Mouse (Mus musculus) embryonic facial prominence, embryonic 13.5 days (tissue): Measurements from ENCODE around the gene Chmp4b. TPM values are rescaled to one million over a fixed set of nuclear protein-coding genes. Genes with fewer than 3 reads are reported as not detected.

Experiments used
- ATAC-seq: fragments of 200-750 bp; cut with Nextera tagmentation; 2 replicates; pipeline ENCODE4 v1.8.0; 2017; ENCODE audit warnings: low read depth; ENCODE audit not compliant: insufficient number of reproducible peaks, insufficient read depth, low FRiP score, low TSS enrichment
- H3K27ac ChIP-seq: fragments of 300-500 bp; sonication (generic); 2 replicates; pipeline ENCODE4 v1.5.1; 2015; ENCODE audit warnings: moderate library complexity, mild to moderate bottlenecking, inconsistent platforms
- H3K27me3 ChIP-seq: fragments of 300-500 bp; sonication (generic); 2 replicates; pipeline ENCODE4 v1.6.1; 2015; ENCODE audit warnings: mild to moderate bottlenecking, inconsistent platforms
- H3K36me3 ChIP-seq: fragments of 300-500 bp; sonication (generic); 2 replicates; pipeline ENCODE4 v1.6.1; 2015; ENCODE audit warnings: mild to moderate bottlenecking, inconsistent platforms
- H3K4me1 ChIP-seq: fragments of 300-500 bp; sonication (generic); 2 replicates; pipeline ENCODE4 v1.6.1; 2015; ENCODE audit warnings: inconsistent platforms
- H3K4me2 ChIP-seq: fragments of 300-500 bp; sonication (generic); 2 replicates; pipeline ENCODE4 v1.6.1; 2015; ENCODE audit warnings: moderate library complexity, mild to moderate bottlenecking, inconsistent platforms
- H3K4me3 ChIP-seq: fragments of 300-500 bp; sonication (generic); 2 replicates; pipeline ENCODE4 v1.5.1; 2015; ENCODE audit warnings: mild to moderate bottlenecking, inconsistent platforms
- H3K9ac ChIP-seq: fragments of 300-500 bp; sonication (generic); 2 replicates; pipeline ENCODE4 v1.6.1; 2015; ENCODE audit warnings: mild to moderate bottlenecking, inconsistent platforms
- H3K9me3 ChIP-seq: fragments of 300-500 bp; sonication (generic); 2 replicates; pipeline ENCODE4 v1.6.1; 2016; ENCODE audit warnings: inconsistent platforms
- WGBS: fragments of 180-500 bp; shearing (Covaris S2); methylation state at CpG from one replicate; pipeline ENCODE4 v1.1.7; 2015; ENCODE audit warnings: mixed read lengths; 5-methylcytosine and 5-hydroxymethylcytosine counted together
- polyA plus RNA-seq: library from polyadenylated mRNA; unstranded; fragments of >200 nt; fragmentation: Nextera tagmentation; extraction: Ambion mirVana; gene quantifications from 2 replicates; pipeline ENCODE4 v1.2.1, GENCODE M21; 2015

Chmp4b gene
- polyA plus RNA-seq, 1 experiment from 2014 or later: 34.7 TPM

DNA sequence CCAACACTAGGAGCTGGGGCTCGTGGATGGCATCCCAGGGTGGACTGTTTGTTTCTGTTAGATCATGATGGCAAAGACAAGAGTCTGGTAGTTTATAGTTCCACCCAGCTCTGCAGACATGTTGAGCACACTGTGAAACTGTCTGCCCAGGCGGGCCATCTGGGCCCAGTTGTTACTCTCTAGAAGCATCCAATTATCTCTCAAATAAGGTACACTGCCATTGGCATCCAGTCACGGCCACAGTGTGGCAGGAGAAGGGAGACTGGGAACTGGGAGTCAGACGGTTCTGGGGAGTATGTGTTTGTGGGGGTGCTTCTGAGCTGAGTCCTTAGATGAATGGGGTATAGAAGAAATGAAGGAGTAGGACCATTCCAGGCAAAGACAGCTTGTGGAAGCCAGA lies 18.6 kb downstream of the Chmp4b start:
- H3K4me1 ChIP-seq: peaks cover 40% of the 10 kb centered on the region
- H3K27ac ChIP-seq: no peak overlapping the region
- no peak overlapping the region for H3K4me3 ChIP-seq
- no peak for ATAC-seq
- H3K36me3 ChIP-seq: peaks cover 7% of the 10 kb centered on the region
- WGBS: 79% methylated on average over 4 of the region's 4 CpGs
- no peak overlapping the region for H3K4me2 ChIP-seq
- H3K9me3 ChIP-seq: no peaks in the 10 kb centered on the region
- no peaks in the 10 kb centered on the region for H3K27me3 ChIP-seq
- no peak overlapping the region for H3K9ac ChIP-seq

DNA sequence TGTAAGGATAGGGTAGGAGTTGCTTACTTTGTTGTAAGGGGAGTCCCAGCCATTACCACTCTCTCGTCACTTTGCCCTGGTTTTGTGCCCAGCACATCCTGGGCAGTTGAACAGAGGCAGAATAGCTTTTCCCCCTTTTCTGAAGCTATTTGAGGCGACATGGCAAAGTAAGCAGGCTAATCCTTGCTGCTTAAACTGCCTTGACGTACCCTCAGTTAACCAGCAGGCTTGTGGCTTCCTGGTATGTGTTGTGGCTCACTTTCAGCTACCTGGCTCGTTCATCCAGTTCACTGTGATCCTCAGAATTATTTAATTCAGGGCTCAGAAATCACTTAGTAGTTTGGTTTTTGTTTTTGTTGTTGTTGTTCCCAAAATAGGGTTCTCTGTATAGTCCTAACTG lies 19.2 kb downstream of the Chmp4b start:
- Histone ChIP-seq H3K4me3 (no peak overlapping the region), H3K36me3 (peaks cover 12% of the 10 kb centered on the region), H3K27ac (no peak overlapping the region), H3K9me3 (no peaks in the 10 kb centered on the region), H3K9ac (no peak overlapping the region), H3K4me1 (peaks cover 41% of the 10 kb centered on the region), H3K27me3 (no peaks in the 10 kb centered on the region), H3K4me2 (no peak overlapping the region)
- 73% methylated on average over 4 of the region's 4 CpGs for WGBS
- no peak for ATAC-seq

DNA sequence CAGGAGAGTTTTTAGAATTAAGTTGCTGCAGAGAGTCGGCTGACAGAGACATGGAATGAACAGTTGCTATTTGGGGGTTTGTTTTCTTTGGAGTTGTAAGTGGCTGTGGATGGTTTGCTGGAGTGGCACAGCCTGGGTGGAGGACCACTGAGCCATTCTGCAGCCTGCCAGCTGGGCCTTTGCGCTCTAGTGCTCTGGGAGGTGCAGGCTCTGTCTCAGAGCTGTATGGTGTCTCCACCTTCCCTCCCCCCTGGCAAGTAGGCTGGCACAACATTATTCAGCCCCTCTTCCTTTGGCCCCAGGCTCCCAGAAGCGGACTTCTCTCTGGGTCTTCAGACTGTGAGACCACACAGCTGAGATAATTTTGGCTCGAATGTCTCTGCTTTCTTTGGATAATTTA lies 22.5 kb downstream of the Chmp4b start:
- whole genome bisulfite sequencing: 31% methylated on average over 4 of the region's 4 CpGs
- H3K9me3 ChIP-seq: no peaks in the 10 kb centered on the region
- ATAC-seq: 0 out of 2 replicates have a peak, but pooled peaks have one; percentile 56
- no peaks in the 10 kb centered on the region for H3K27me3 ChIP-seq
- no peak overlapping the region for H3K4me3 ChIP-seq
- peaks cover 54% of the 10 kb centered on the region for H3K4me1 ChIP-seq
- H3K27ac ChIP-seq: peak overlapping the region; percentile 87
- no peak overlapping the region for H3K9ac ChIP-seq
- peaks cover 13% of the 10 kb centered on the region for H3K36me3 ChIP-seq
- peak overlapping the region; percentile 27 for H3K4me2 ChIP-seq

GRCm38 (mm10) chr2:154676653-154677609 lies 25.4 kb downstream of the Chmp4b start:
- ATAC-seq: no peak
- peak overlapping the region; percentile 48 for H3K4me2 ChIP-seq
- 64% methylated on average over 19 of the region's 19 CpGs for whole genome bisulfite sequencing
- no peaks in the 10 kb centered on the region for H3K9me3 ChIP-seq
- H3K36me3 ChIP-seq: peaks cover 13% of the 10 kb centered on the region
- H3K27me3 ChIP-seq: no peaks in the 10 kb centered on the region
- H3K9ac ChIP-seq: peak overlapping the region; percentile 51; the same call in 1 of the 2 replicates
- H3K27ac ChIP-seq: peak overlapping the region; percentile 90
- peak overlapping the region; percentile 21 for H3K4me3 ChIP-seq
- H3K4me1 ChIP-seq: peaks cover 49% of the 10 kb centered on the region

- Histone ChIP-seq H3K27me3 (no peaks in the 10 kb centered on the region), H3K9me3 (no peaks in the 10 kb centered on the region), H3K9ac (peak overlapping the region; percentile 51; the same call in 1 of the 2 replicates), H3K4me1 (peaks cover 57% of the 10 kb centered on the region), H3K27ac (peak overlapping the region; percentile 90), H3K4me3 (peak overlapping the region; percentile 21), H3K4me2 (peak overlapping the region; percentile 48), H3K36me3 (peaks cover 10% of the 10 kb centered on the region)
- no peak for ATAC-seq
- 18% methylated on average over 10 of the region's 10 CpGs for WGBS
These were observed 26.2 kb downstream of the Chmp4b start for GRCm38 (mm10) chr2:154677651-154678139.

- no peaks in the 10 kb centered on the region for H3K27me3 ChIP-seq
- H3K36me3 ChIP-seq: peaks cover 6% of the 10 kb centered on the region; the same call in 1 of the 2 replicates
- H3K27ac ChIP-seq: no peak overlapping the region
- no peaks in the 10 kb centered on the region for H3K9me3 ChIP-seq
- no peak overlapping the region for H3K4me3 ChIP-seq
- 85% methylated on average over 3 of the region's 3 CpGs for WGBS
- no peak overlapping the region for H3K9ac ChIP-seq
- peaks cover 55% of the 10 kb centered on the region for H3K4me1 ChIP-seq
- ATAC-seq: no peak
- no peak overlapping the region for H3K4me2 ChIP-seq
These were observed 27.5 kb downstream of the Chmp4b start for GRCm38 (mm10) chr2:154678995-154679394.

DNA sequence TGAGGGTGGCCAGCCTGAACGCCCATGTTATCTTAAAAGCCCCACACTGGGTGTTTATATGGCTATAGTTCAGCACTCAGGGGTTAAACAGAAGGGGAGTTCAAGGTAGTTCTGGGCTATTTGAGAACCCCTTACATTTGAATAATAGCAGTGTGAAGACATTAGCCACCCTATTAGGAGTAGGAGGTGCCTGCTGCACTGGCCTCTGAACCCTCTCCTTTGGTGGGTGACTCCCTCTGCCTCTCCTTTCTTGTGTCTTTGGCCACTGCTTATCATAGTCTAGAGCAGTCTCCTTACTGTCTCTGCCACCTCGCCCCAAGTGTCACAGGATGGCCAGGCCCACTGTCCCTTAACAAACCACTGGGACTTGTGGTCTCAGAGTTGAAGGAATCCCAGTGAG lies 28.8 kb downstream of the Chmp4b start:
- H3K4me3 ChIP-seq: no peak overlapping the region
- peaks cover 5% of the 10 kb centered on the region; the same call in 1 of the 2 replicates for H3K36me3 ChIP-seq
- ATAC-seq: no peak
- H3K27ac ChIP-seq: no peak overlapping the region
- H3K27me3 ChIP-seq: no peaks in the 10 kb centered on the region
- H3K4me2 ChIP-seq: no peak overlapping the region
- H3K9ac ChIP-seq: no peak overlapping the region
- no peaks in the 10 kb centered on the region for H3K9me3 ChIP-seq
- 88% methylated on average over 2 of the region's 2 CpGs for WGBS
- peaks cover 43% of the 10 kb centered on the region for H3K4me1 ChIP-seq

- Histone ChIP-seq H3K9me3 (no peaks in the 10 kb centered on the region), H3K27me3 (no peaks in the 10 kb centered on the region), H3K27ac (no peak overlapping the region), H3K4me3 (no peak overlapping the region), H3K4me1 (peaks cover 39% of the 10 kb centered on the region), H3K36me3 (no peaks in the 10 kb centered on the region), H3K9ac (no peak overlapping the region), H3K4me2 (no peak overlapping the region)
- no peak for ATAC-seq
- 82% methylated on average over 6 of the region's 6 CpGs for WGBS
These were observed 29.4 kb downstream of the Chmp4b start for GRCm38 (mm10) chr2:154680941-154681340.

DNA sequence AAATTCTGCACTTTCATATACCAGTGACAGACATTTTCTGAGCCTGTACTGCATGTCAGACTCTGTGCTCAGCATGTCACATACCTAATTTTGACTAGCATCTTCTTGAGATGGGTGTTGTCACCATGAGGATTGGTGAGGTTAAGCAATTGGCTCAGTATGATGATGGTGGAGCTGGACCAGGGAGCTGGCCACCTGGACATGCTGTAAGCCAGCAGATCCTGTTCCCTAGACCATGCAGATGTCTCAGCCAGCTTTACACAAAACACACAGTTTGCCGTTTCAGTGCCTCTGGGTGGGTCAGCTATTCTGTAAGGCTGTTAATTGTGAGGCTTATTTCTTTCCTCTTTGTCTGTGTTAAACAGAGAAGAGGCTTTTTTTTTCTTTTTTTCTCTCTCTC lies 31.2 kb downstream of the Chmp4b start:
- no peak overlapping the region for H3K4me3 ChIP-seq
- 0 out of 2 replicates have a peak overlapping the region, but pooled peaks have one; percentile 36 for H3K9ac ChIP-seq
- H3K9me3 ChIP-seq: no peaks in the 10 kb centered on the region
- no peaks in the 10 kb centered on the region for H3K27me3 ChIP-seq
- no peak overlapping the region for H3K27ac ChIP-seq
- H3K36me3 ChIP-seq: no peaks in the 10 kb centered on the region
- WGBS: 43% methylated on average over 1 of the region's 1 CpGs
- ATAC-seq: no peak
- no peak overlapping the region for H3K4me2 ChIP-seq
- H3K4me1 ChIP-seq: peaks cover 25% of the 10 kb centered on the region

DNA sequence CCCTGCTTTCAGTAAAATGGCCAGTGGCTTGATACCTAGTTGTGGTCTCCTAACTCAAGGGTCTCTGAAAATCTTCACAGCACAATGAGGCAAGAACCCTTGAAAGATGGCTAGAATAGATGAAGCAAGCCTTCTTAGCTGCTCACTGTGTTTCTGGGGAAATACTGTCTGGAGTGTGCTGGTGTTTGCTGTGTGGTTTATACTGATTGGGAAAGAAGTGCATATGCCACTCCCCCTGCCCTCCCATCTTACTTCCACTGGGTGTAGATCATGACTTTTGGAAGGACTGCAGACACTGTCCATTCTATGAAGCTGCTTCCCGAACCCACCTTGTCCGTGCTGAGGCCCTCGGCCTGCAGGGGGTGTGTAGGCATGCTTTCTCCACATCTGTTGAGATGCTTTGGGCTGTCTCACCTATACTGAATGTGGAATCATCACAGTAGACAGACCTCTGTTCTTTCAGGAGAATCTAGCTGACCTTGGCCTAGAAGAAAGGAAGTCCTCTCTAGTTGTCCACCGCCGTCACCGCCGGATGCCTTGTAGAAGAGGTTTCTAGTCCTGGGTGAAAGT lies 33.5 kb downstream of the Chmp4b start:
- Histone ChIP-seq H3K27me3 (no peaks in the 10 kb centered on the region), H3K4me1 (peaks cover 17% of the 10 kb centered on the region), H3K36me3 (peaks cover 8% of the 10 kb centered on the region), H3K4me3 (no peak overlapping the region), H3K9ac (no peak overlapping the region), H3K27ac (no peak overlapping the region), H3K4me2 (no peak overlapping the region), H3K9me3 (no peaks in the 10 kb centered on the region)
- 92% methylated on average over 7 of the region's 7 CpGs for WGBS
- no peak for ATAC-seq

DNA sequence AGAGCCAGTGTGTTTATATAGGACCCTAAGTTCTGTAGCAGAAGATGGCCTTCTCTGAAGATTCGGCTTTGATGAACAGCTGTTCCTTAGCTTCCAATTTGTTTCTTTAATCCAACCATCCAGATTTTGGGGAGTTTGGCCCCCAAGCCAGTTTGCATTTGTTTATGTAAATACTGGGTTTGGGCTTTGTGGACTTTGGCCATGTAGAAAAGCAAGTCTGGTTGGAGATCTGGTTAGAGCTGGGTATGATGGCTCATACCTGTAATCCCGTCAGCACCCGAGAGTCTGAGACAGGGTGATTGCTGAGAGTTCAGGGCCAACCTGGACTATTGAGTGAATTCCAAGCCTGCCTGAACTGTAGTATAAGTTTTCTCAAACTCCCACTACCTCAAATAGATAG lies 34.3 kb downstream of the Chmp4b start:
- 94% methylated on average over 3 of the region's 3 CpGs for WGBS
- H3K4me2 ChIP-seq: no peak overlapping the region
- ATAC-seq: no peak

More for the DNA sequence above, 34.3 kb downstream of the Chmp4b start:
- Histone ChIP-seq H3K4me1 (peaks cover 17% of the 10 kb centered on the region), H3K9me3 (no peaks in the 10 kb centered on the region), H3K36me3 (peaks cover 16% of the 10 kb centered on the region), H3K27ac (no peak overlapping the region), H3K9ac (no peak overlapping the region), H3K4me3 (no peak overlapping the region), H3K27me3 (no peaks in the 10 kb centered on the region)
